Mouse (Mus musculus) heart, adult 2 months (tissue): Measurements from ENCODE around the gene Pwp2.

Experiments
- CTCF ChIP-seq: fragments of 200-600 bp; IDR thresholded peaks from 2 replicates; pipeline ENCODE4 v1.8.1; 2022; ENCODE audit warnings: antibody characterized with exemption, mild to moderate bottlenecking, moderate library complexity
- EP300 ChIP-seq: fragments of 200-500 bp; IDR thresholded peaks from 2 replicates; pipeline ENCODE4 v1.6.1; 2011; ENCODE audit warnings: low read depth, low read length, control low read depth; ENCODE audit not compliant: insufficient read depth
- POLR2A ChIP-seq: fragments of 200-500 bp; IDR thresholded peaks from 2 replicates; pipeline ENCODE4 v1.6.1; 2011; ENCODE audit warnings: mild to moderate bottlenecking, low read depth, low read length, control low read depth; ENCODE audit not compliant: insufficient read depth

GRCm38 (mm10) chr10:78128647-78129046 lies 56.3 kb downstream of the Pwp2 start:
- TF ChIP-seq CTCF (no peak), POLR2A (no peak), EP300 (no peak)
